Mouse (Mus musculus) layer of hippocampus, postnatal 10 days (tissue): Measurements from ENCODE around the gene Lrr1. TPM values are rescaled to one million over a fixed set of nuclear protein-coding genes. Genes with fewer than 3 reads are reported as not detected.

Experiments used
- microRNA-seq, 2 experiments: library from miRNA; unstranded; fragments of <30 nt; microRNA quantifications; one replicate each; pipeline ENCODE4 v1.2.0; 2021
- total RNA-seq, 2 experiments: library from RNA; stranded (reverse); gene quantifications; 2 replicates each; pipeline ENCODE4 v1.2.3; 2021

Lrr1 gene
- total RNA-seq, 2 experiments from 2014 or later: 0.80 to 0.85 TPM

Small RNA genes lying within 50 kb of the gene (microRNA-seq; reads per million reads assigned to microRNA genes)
- gene Gm47287 (0 reads per million in 2 experiments), gene Gm47295 (1.2 to 1.8 reads per million in 2 experiments)

Other genes starting within 250 kb of the Lrr1 start
- gene Rps29, start 9.6 kb upstream of the Lrr1 start, total RNA-seq: 1,000 to 10,000 TPM; 1,110 to 1,201 TPM
- gene Rpl36al, start 15.3 kb downstream of the Lrr1 start, total RNA-seq: 100 to 1,000 TPM; 243 to 248 TPM
- 10 to 100 TPM; 34.9 to 35.3 TPM for gene Mgat2, start 15.3 kb downstream of the Lrr1 start, total RNA-seq
- 1 to 10 TPM; 4.0 to 6.5 TPM for gene Gm49383, start 28.3 kb downstream of the Lrr1 start, total RNA-seq
- 1 to 10 TPM; 2.5 to 2.6 TPM for gene Dnaaf2, start 29.6 kb downstream of the Lrr1 start, total RNA-seq
- 1 to 10 TPM; 6.5 TPM for gene Gm49384, start 35.5 kb downstream of the Lrr1 start, total RNA-seq
- 1 to 10 TPM; 1.0 to 1.3 TPM for gene Pole2, start 59.4 kb downstream of the Lrr1 start, total RNA-seq
- gene Klhdc1, start 72.4 kb downstream of the Lrr1 start, total RNA-seq: 10 to 100 TPM; 14.2 to 16.2 TPM
- gene Klhdc2, start 127.9 kb downstream of the Lrr1 start, total RNA-seq: 100 to 1,000 TPM; 132 to 134 TPM
- gene Nemf, start 188.4 kb downstream of the Lrr1 start, total RNA-seq: 10 to 100 TPM; 44.7 to 52.6 TPM
- 10 to 100 TPM; 64.8 to 69.0 TPM for gene Arf6, start 203.3 kb downstream of the Lrr1 start, total RNA-seq
- 1 to 10 TPM; 1.2 to 1.5 TPM for gene Gm9887, start 203.6 kb downstream of the Lrr1 start, total RNA-seq